Mouse (Mus musculus) cortical plate, adult 2 months (tissue): Measurements from ENCODE around the gene Naif1.

Source experiments
- CTCF ChIP-seq: fragments of 200-500 bp; IDR thresholded peaks from 2 replicates; pipeline ENCODE4 v1.5.1; 2011; ENCODE audit warnings: mild to moderate bottlenecking, control low read depth, low read length; ENCODE audit not compliant: insufficient read depth; ENCODE audit errors: extremely low read depth
- POLR2A ChIP-seq: fragments of 200-500 bp; IDR thresholded peaks from 2 replicates; pipeline ENCODE4 v1.6.1; 2011; ENCODE audit warnings: mild to moderate bottlenecking, low read length, control low read depth; ENCODE audit not compliant: insufficient read depth; ENCODE audit errors: extremely low read depth

- TF ChIP-seq POLR2A (no peak), CTCF (no peak)
Measured at GRCm38 (mm10) chr2:32418430-32419151, 31.7 kb upstream of the Naif1 start.
